Mouse (Mus musculus) kidney, postnatal 0 days (tissue): ENCODE measurements around the gene Rnf180. TPM values are rescaled to one million over a fixed set of nuclear protein-coding genes. Genes with fewer than 3 reads are reported as not detected.
A peak's percentile ranks its signal among the peaks of the same experiment; 100 is the strongest.

Source experiments
- ATAC-seq: fragments of 200-750 bp; cut with Nextera tagmentation; replicated peaks from 2 replicates; pipeline ENCODE4 v1.8.0; 2017; ENCODE audit warnings: low read depth, moderate number of reproducible peaks, moderate TSS enrichment, moderate library complexity; ENCODE audit not compliant: low FRiP score
- DNase-seq: peaks from one replicate; pipeline ENCODE4 v3.0.0-alpha.2; 2016; ENCODE audit warnings: low spot score
- H3K27ac ChIP-seq: fragments of 300-500 bp; sonication (generic); 2 replicates; pipeline ENCODE4 v1.5.1; 2014; ENCODE audit warnings: mild to moderate bottlenecking
- H3K27me3 ChIP-seq: fragments of 300-500 bp; sonication (generic); 2 replicates; pipeline ENCODE4 v1.6.1; 2014; ENCODE audit warnings: low read length, mixed read lengths; ENCODE audit not compliant: insufficient read depth
- H3K36me3 ChIP-seq: fragments of 300-500 bp; sonication (generic); 2 replicates; pipeline ENCODE4 v1.6.1; 2014; ENCODE audit warnings: low read length, mixed read lengths; ENCODE audit not compliant: insufficient read depth
- H3K4me1 ChIP-seq: fragments of 300-500 bp; sonication (generic); replicated peaks from 2 replicates; pipeline ENCODE4 v1.6.1; 2014; ENCODE audit warnings: antibody characterized with exemption, low read length, mixed read lengths; ENCODE audit not compliant: insufficient read depth
- H3K4me2 ChIP-seq: fragments of 300-500 bp; sonication (generic); 2 replicates; pipeline ENCODE4 v1.6.1; 2014; ENCODE audit warnings: mild to moderate bottlenecking, low read length, moderate library complexity, mixed read lengths
- H3K4me3 ChIP-seq: fragments of 300-500 bp; sonication (generic); replicated peaks from 2 replicates; pipeline ENCODE4 v1.5.1; 2014; ENCODE audit warnings: low read depth, low read length
- H3K9ac ChIP-seq: fragments of 300-500 bp; sonication (generic); 2 replicates; pipeline ENCODE4 v1.6.1; 2014; ENCODE audit warnings: low read depth, low read length
- H3K9me3 ChIP-seq: fragments of 300-500 bp; sonication (generic); replicated peaks from 2 replicates; pipeline ENCODE4 v1.6.1; 2016; ENCODE audit warnings: low read length, inconsistent platforms, mixed read lengths
- CTCF ChIP-seq: IDR thresholded peaks from 2 replicates; pipeline ENCODE4 v1.5.1; 2016; ENCODE audit warnings: antibody characterized with exemption, low read depth, mild to moderate bottlenecking, moderate library complexity
- WGBS: fragments of 180-500 bp; shearing (Covaris S2); extraction: QIAGEN DNeasy Blood & Tissue Kit; methylation state at CpG from one replicate; pipeline ENCODE4 v1.1.7; 2014; 5-methylcytosine and 5-hydroxymethylcytosine counted together
- polyA plus RNA-seq: library from polyadenylated mRNA; unstranded; fragments of >200 nt; fragmentation: Nextera tagmentation; extraction: Ambion mirVana; gene quantifications from 2 replicates; pipeline ENCODE4 v1.2.1, GENCODE M21; 2015

The Rnf180 gene
- polyA plus RNA-seq, 1 experiment from 2014 or later = 7.3 TPM

- Histone ChIP-seq H3K4me3 (no peak overlapping the region), H3K36me3 (no peaks in the 10 kb centered on the region), H3K9ac (no peak overlapping the region), H3K4me1 (no peaks in the 10 kb centered on the region), H3K9me3 (no peaks in the 10 kb centered on the region), H3K27ac (no peak overlapping the region), H3K4me2 (no peak overlapping the region), H3K27me3 (no peaks in the 10 kb centered on the region)
- ATAC-seq (peak; percentile 49; the same call in 1 of the 2 replicates), DNase-seq (peak; percentile 49)
- peak; percentile 26; the same call in 1 of the 2 replicates for TF ChIP-seq CTCF
- 68% methylated on average over 4 of the region's 4 CpGs for WGBS
Observed at GRCm38 (mm10) chr13:105147795-105148418, 146.7 kb downstream of the Rnf180 start.

GRCm38 (mm10) chr13:105146827-105147226 lies 147.8 kb downstream of the Rnf180 start:
- TF ChIP-seq CTCF = no peak
- no peak for ATAC-seq
- Histone ChIP-seq H3K27me3 (no peaks in the 10 kb centered on the region), H3K9me3 (no peaks in the 10 kb centered on the region), H3K36me3 (no peaks in the 10 kb centered on the region), H3K4me2 (no peak overlapping the region), H3K9ac (no peak overlapping the region), H3K27ac (no peak overlapping the region), H3K4me1 (no peaks in the 10 kb centered on the region), H3K4me3 (no peak overlapping the region)
- no peak for DNase-seq
- 27% methylated on average over 1 of the region's 1 CpGs for WGBS

GRCm38 (mm10) chr13:105139881-105140280 lies 154.7 kb downstream of the Rnf180 start:
- H3K9me3 ChIP-seq = no peaks in the 10 kb centered on the region
- no peak for TF ChIP-seq CTCF
- no peak overlapping the region for H3K9ac ChIP-seq
- H3K4me1 ChIP-seq = no peaks in the 10 kb centered on the region
- H3K36me3 ChIP-seq = no peaks in the 10 kb centered on the region
- H3K4me2 ChIP-seq = no peak overlapping the region
- 68% methylated on average over 4 of the region's 4 CpGs for WGBS
- DNase-seq (no peak), ATAC-seq (no peak)
- H3K27me3 ChIP-seq = no peaks in the 10 kb centered on the region
- no peak overlapping the region for H3K4me3 ChIP-seq
- H3K27ac ChIP-seq = no peak overlapping the region

- WGBS = 72% methylated on average over 5 of the region's 5 CpGs
- no peak for TF ChIP-seq CTCF
- no peak for ATAC-seq
Observed at GRCm38 (mm10) chr13:105134397-105134796, 160.2 kb downstream of the Rnf180 start.

GRCm38 (mm10) chr13:105132776-105133175 lies 161.8 kb downstream of the Rnf180 start:
- Histone ChIP-seq H3K4me1 (no peaks in the 10 kb centered on the region), H3K9ac (no peak overlapping the region), H3K27ac (no peak overlapping the region), H3K36me3 (no peaks in the 10 kb centered on the region), H3K4me3 (no peak overlapping the region), H3K27me3 (no peaks in the 10 kb centered on the region), H3K4me2 (no peak overlapping the region), H3K9me3 (no peaks in the 10 kb centered on the region)
- DNase-seq (no peak), ATAC-seq (no peak)
- TF ChIP-seq CTCF = no peak
- WGBS = 63% methylated on average over 2 of the region's 2 CpGs

More at GRCm38 (mm10) chr13:105134397-105134796, 160.2 kb downstream of the Rnf180 start:
- Histone ChIP-seq H3K9me3 (no peaks in the 10 kb centered on the region), H3K4me2 (no peak overlapping the region), H3K36me3 (no peaks in the 10 kb centered on the region), H3K4me1 (no peaks in the 10 kb centered on the region), H3K27ac (no peak overlapping the region), H3K27me3 (no peaks in the 10 kb centered on the region), H3K4me3 (no peak overlapping the region), H3K9ac (no peak overlapping the region)
- DNase-seq = no peak

GRCm38 (mm10) chr13:105132370-105132769 lies 162.2 kb downstream of the Rnf180 start:
- TF ChIP-seq CTCF = no peak
- no peaks in the 10 kb centered on the region for H3K36me3 ChIP-seq
- peak; percentile 20 for DNase-seq
- H3K9me3 ChIP-seq = no peaks in the 10 kb centered on the region
- H3K4me2 ChIP-seq = no peak overlapping the region
- H3K27ac ChIP-seq = no peak overlapping the region
- H3K4me3 ChIP-seq = no peak overlapping the region
- no peak overlapping the region for H3K9ac ChIP-seq
- no peaks in the 10 kb centered on the region for H3K4me1 ChIP-seq
- no peaks in the 10 kb centered on the region for H3K27me3 ChIP-seq
- peak; percentile 73 for ATAC-seq
- 32% methylated on average over 6 of the region's 6 CpGs for WGBS

GRCm38 (mm10) chr13:105130080-105130479 lies 164.5 kb downstream of the Rnf180 start:
- Histone ChIP-seq H3K4me3 (no peak overlapping the region), H3K4me1 (no peaks in the 10 kb centered on the region), H3K27ac (no peak overlapping the region), H3K9me3 (no peaks in the 10 kb centered on the region), H3K36me3 (no peaks in the 10 kb centered on the region), H3K4me2 (no peak overlapping the region), H3K9ac (no peak overlapping the region), H3K27me3 (no peaks in the 10 kb centered on the region)
- WGBS = 77% methylated on average over 6 of the region's 6 CpGs
- DNase-seq (no peak), ATAC-seq (no peak)
- no peak for TF ChIP-seq CTCF
